ENCODE assay signal across 9 mouse cellular contexts in the genomic region with DNA sequence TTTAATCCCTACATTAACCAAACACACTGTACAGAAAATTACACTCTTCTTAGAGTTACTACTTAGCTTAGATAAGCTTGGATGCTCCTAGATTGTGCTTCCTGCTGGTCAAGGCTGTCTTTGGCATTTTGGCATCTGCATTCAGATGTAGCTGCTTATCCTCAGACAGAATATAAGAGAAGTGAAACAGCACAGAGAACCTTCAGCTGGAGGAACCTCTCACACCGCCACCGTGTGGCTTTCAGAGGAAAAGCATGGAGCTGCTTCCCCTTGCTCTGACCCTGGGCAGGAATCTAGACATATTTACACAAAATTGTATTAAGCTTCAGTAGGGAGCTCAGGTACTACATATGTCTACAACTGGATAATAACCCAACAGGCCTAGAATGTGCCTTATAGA. TPM values are rescaled to one million over a fixed set of nuclear protein-coding genes. Genes with fewer than 3 reads are reported as not detected.
A peak's percentile ranks its signal among the peaks of the same experiment; 100 is the strongest.
DNase-seq lines count a peak whose midpoint lies in the region; ATAC-seq and TF ChIP-seq lines count a peak whose summit lies in the region.
"Had no signal": no experiment of that assay in that cellular context is flagged by ENCODE, and none has a peak within 500 bp of the region (broad histone marks: within the 10 kb centered on the region; RNA-seq: fewer than 3 reads in every experiment).

No protein-coding gene starts in this region.

- no peak overlapping the region for H3K4me2 ChIP-seq in midbrain, embryonic 14.5 days (ENCODE audit: low read length)
- H3K4me2 ChIP-seq in midbrain, embryonic 11.5 days = no peak overlapping the region
- no peak overlapping the region for H3K4me2 ChIP-seq in hindbrain, embryonic 16.5 days (ENCODE audit: low read length)
- H3K4me2 ChIP-seq in lung, embryonic 14.5 days = no peak overlapping the region

- no peak overlapping the region for H3K9ac ChIP-seq in midbrain, embryonic 14.5 days (replicated peaks; ENCODE audit: low read length)
- H3K9ac ChIP-seq in midbrain, embryonic 11.5 days (ENCODE audit: low read length) = no peak overlapping the region
- H3K9ac ChIP-seq in hindbrain, embryonic 16.5 days (ENCODE audit: low read depth, low read length) = no peak overlapping the region
- H3K9ac ChIP-seq in lung, embryonic 14.5 days = no peak overlapping the region

- WGBS in midbrain, embryonic 14.5 days = 0% methylated on average over 2 of the region's 2 CpGs
- WGBS in midbrain, embryonic 11.5 days = 2% methylated on average over 2 of the region's 2 CpGs
- 0% methylated on average over 2 of the region's 2 CpGs for WGBS in hindbrain, embryonic 16.5 days
- 0% methylated on average over 2 of the region's 2 CpGs for WGBS in lung, embryonic 14.5 days

- H3K4me1 ChIP-seq in midbrain, embryonic 14.5 days (ENCODE audit: control insufficient read depth, insufficient read depth, low read length) = no peaks in the 10 kb centered on the region
- H3K4me1 ChIP-seq in midbrain, embryonic 11.5 days (ENCODE audit: control insufficient read depth, insufficient read depth, low read length) = no peaks in the 10 kb centered on the region
- H3K4me1 ChIP-seq in hindbrain, embryonic 16.5 days (ENCODE audit: control insufficient read depth, insufficient read depth, low read depth, low read length) = no peaks in the 10 kb centered on the region
- no peaks in the 10 kb centered on the region for H3K4me1 ChIP-seq in lung, embryonic 14.5 days (ENCODE audit: insufficient read depth)

- no peaks in the 10 kb centered on the region for H3K36me3 ChIP-seq in midbrain, embryonic 14.5 days (ENCODE audit: control insufficient read depth, insufficient read depth, low read length)
- H3K36me3 ChIP-seq in midbrain, embryonic 11.5 days (ENCODE audit: control insufficient read depth, insufficient read depth, low read length) = no peaks in the 10 kb centered on the region
- H3K36me3 ChIP-seq in hindbrain, embryonic 16.5 days (ENCODE audit: control insufficient read depth, insufficient read depth, low read length) = no peaks in the 10 kb centered on the region
- H3K36me3 ChIP-seq in lung, embryonic 14.5 days (ENCODE audit: insufficient read depth) = no peaks in the 10 kb centered on the region

- H3K27ac ChIP-seq in midbrain, embryonic 14.5 days (replicated peaks; ENCODE audit: low read depth, low read length) = no peak overlapping the region
- no peak overlapping the region for H3K27ac ChIP-seq in midbrain, embryonic 11.5 days (ENCODE audit: low read depth, low read length)
- H3K27ac ChIP-seq in hindbrain, embryonic 16.5 days (ENCODE audit: low read depth, low read length) = no peak overlapping the region
- no peak overlapping the region for H3K27ac ChIP-seq in lung, embryonic 14.5 days (ENCODE audit: low read depth)

- no peak overlapping the region for H3K4me3 ChIP-seq in midbrain, embryonic 14.5 days (replicated peaks; ENCODE audit: low read depth, low read length)
- H3K4me3 ChIP-seq in midbrain, embryonic 11.5 days (ENCODE audit: low read depth, low read length) = no peak overlapping the region
- H3K4me3 ChIP-seq in hindbrain, embryonic 16.5 days (ENCODE audit: low read length) = no peak overlapping the region
- no peak overlapping the region for H3K4me3 ChIP-seq in lung, embryonic 14.5 days (ENCODE audit: low read depth, low read length)

- peak; percentile 78 for TF ChIP-seq CTCF in lung, embryonic 14.5 days (IDR thresholded peaks at IDR 0.05; ENCODE audit: low read depth)

- peak; percentile 26; the same call in 1 of the 2 replicates for ATAC-seq in cerebellum, adult (ENCODE audit: insufficient number of reproducible peaks, low FRiP score, low TSS enrichment)
- ATAC-seq in midbrain, embryonic 14.5 days (ENCODE audit: low FRiP score, low TSS enrichment) = no peak
- ATAC-seq in midbrain, embryonic 11.5 days (ENCODE audit: low FRiP score) = no peak
- peak; percentile 61; the same call in 1 of the 2 replicates for ATAC-seq in hindbrain, embryonic 16.5 days
- ATAC-seq in lung, embryonic 14.5 days (ENCODE audit: insufficient read depth) = no peak

- no peaks in the 10 kb centered on the region for H3K27me3 ChIP-seq in midbrain, embryonic 14.5 days (ENCODE audit: control insufficient read depth, insufficient read depth, low read length)
- H3K27me3 ChIP-seq in midbrain, embryonic 11.5 days (ENCODE audit: control insufficient read depth, insufficient read depth, low read length) = no peaks in the 10 kb centered on the region
- H3K27me3 ChIP-seq in hindbrain, embryonic 16.5 days (replicated peaks; ENCODE audit: control insufficient read depth, insufficient read depth, low read length) = no peaks in the 10 kb centered on the region
- no peaks in the 10 kb centered on the region for H3K27me3 ChIP-seq in lung, embryonic 14.5 days (ENCODE audit: insufficient read depth, low read length)

- H3K9me3 ChIP-seq in midbrain, embryonic 14.5 days (ENCODE audit: control insufficient read depth, low read length) = no peaks in the 10 kb centered on the region
- no peaks in the 10 kb centered on the region for H3K9me3 ChIP-seq in midbrain, embryonic 11.5 days (ENCODE audit: control insufficient read depth, low read length)
- no peaks in the 10 kb centered on the region for H3K9me3 ChIP-seq in hindbrain, embryonic 16.5 days (ENCODE audit: control insufficient read depth, low read length)
- H3K9me3 ChIP-seq in lung, embryonic 14.5 days (ENCODE audit: low read depth, low read length) = no peaks in the 10 kb centered on the region

- DNase-seq in cerebellum, adult 11 months = no peak
- peak; percentile 80 for DNase-seq in midbrain, embryonic 14.5 days
- no peak for DNase-seq in midbrain, embryonic 11.5 days (ENCODE audit: low spot score, missing footprints)
- peak; percentile 40 to 45 for DNase-seq in cerebellum, adult 18-20 months
- DNase-seq in lung, embryonic 14.5 days = peak; percentile 73
- peak; percentile 50 for DNase-seq in right cerebral cortex, postnatal 4 days

RNA-seq across cellular contexts. Expression of gene Gm2431, which starts 2.6 kb away (rescaled TPM):
- not detected in 2 replicates for polyA plus RNA-seq in midbrain, embryonic 14.5 days (2014; fragmentation: Nextera tagmentation; extraction: Ambion mirVana)
- not detected in 2 replicates for polyA plus RNA-seq in midbrain, embryonic 11.5 days (2014; fragmentation: Nextera tagmentation; extraction: Ambion mirVana)
- not detected in 2 replicates for polyA plus RNA-seq in hindbrain, embryonic 16.5 days (2015; fragmentation: Nextera tagmentation; extraction: Ambion mirVana)
- not detected in 2 replicates for polyA plus RNA-seq in lung, embryonic 14.5 days (2014; fragmentation: Nextera tagmentation; extraction: Ambion mirVana)
- polyA plus RNA-seq: heart, embryonic 14.5 days had no signal

RNA-seq across cellular contexts. Expression of gene Gm40460, which starts 14.6 kb away (rescaled TPM):
- polyA plus RNA-seq in midbrain, embryonic 14.5 days (2014; fragmentation: Nextera tagmentation; extraction: Ambion mirVana) = not detected in 2 replicates
- not detected in 2 replicates for polyA plus RNA-seq in midbrain, embryonic 11.5 days (2014; fragmentation: Nextera tagmentation; extraction: Ambion mirVana)
- polyA plus RNA-seq in hindbrain, embryonic 16.5 days (2015; fragmentation: Nextera tagmentation; extraction: Ambion mirVana) = not detected in 2 replicates
- polyA plus RNA-seq in lung, embryonic 14.5 days (2014; fragmentation: Nextera tagmentation; extraction: Ambion mirVana) = not detected in 2 replicates
- polyA plus RNA-seq: heart, embryonic 14.5 days had no signal

RNA-seq across cellular contexts. Expression of gene Gm4559, which starts 18.6 kb away (rescaled TPM):
- polyA plus RNA-seq in midbrain, embryonic 14.5 days (2014; fragmentation: Nextera tagmentation; extraction: Ambion mirVana) = not detected in 2 replicates
- polyA plus RNA-seq in midbrain, embryonic 11.5 days (2014; fragmentation: Nextera tagmentation; extraction: Ambion mirVana) = not detected in 2 replicates
- not detected in 2 replicates for polyA plus RNA-seq in hindbrain, embryonic 16.5 days (2015; fragmentation: Nextera tagmentation; extraction: Ambion mirVana)
- not detected in 2 replicates for polyA plus RNA-seq in lung, embryonic 14.5 days (2014; fragmentation: Nextera tagmentation; extraction: Ambion mirVana)
- polyA plus RNA-seq: heart, embryonic 14.5 days had no signal

RNA-seq across cellular contexts. Expression of gene Krtap5-5, which starts 25.7 kb away (rescaled TPM):
- not detected in 2 replicates for polyA plus RNA-seq in midbrain, embryonic 14.5 days (2014; fragmentation: Nextera tagmentation; extraction: Ambion mirVana)
- not detected in 2 replicates for polyA plus RNA-seq in midbrain, embryonic 11.5 days (2014; fragmentation: Nextera tagmentation; extraction: Ambion mirVana)
- polyA plus RNA-seq in hindbrain, embryonic 16.5 days (2015; fragmentation: Nextera tagmentation; extraction: Ambion mirVana) = not detected in 2 replicates
- polyA plus RNA-seq in lung, embryonic 14.5 days (2014; fragmentation: Nextera tagmentation; extraction: Ambion mirVana) = not detected in 2 replicates
- polyA plus RNA-seq: heart, embryonic 14.5 days had no signal

RNA-seq across cellular contexts. Expression of gene Krtap5-1, which starts 41.4 kb away (rescaled TPM):
- polyA plus RNA-seq in midbrain, embryonic 14.5 days (2014; fragmentation: Nextera tagmentation; extraction: Ambion mirVana) = not detected in 2 replicates
- polyA plus RNA-seq in midbrain, embryonic 11.5 days (2014; fragmentation: Nextera tagmentation; extraction: Ambion mirVana) = not detected in 2 replicates
- not detected in 2 replicates for polyA plus RNA-seq in hindbrain, embryonic 16.5 days (2015; fragmentation: Nextera tagmentation; extraction: Ambion mirVana)
- polyA plus RNA-seq in lung, embryonic 14.5 days (2014; fragmentation: Nextera tagmentation; extraction: Ambion mirVana) = not detected in 2 replicates
- polyA plus RNA-seq: heart, embryonic 14.5 days had no signal

Comparison
In these comparisons a context has a peak if more than half of its experiments do, and no peak if none do; other contexts are left out.
1. DNase-seq: peak in midbrain, embryonic 14.5 days (single experiment), cerebellum, adult 18-20 months (2 of 2), lung, embryonic 14.5 days (single experiment) and right cerebral cortex, postnatal 4 days (single experiment); none in cerebellum, adult 11 months (single experiment) and midbrain, embryonic 11.5 days (single experiment).
2. ATAC-seq: peak in cerebellum, adult (single experiment) and hindbrain, embryonic 16.5 days (single experiment); none in midbrain, embryonic 14.5 days (single experiment), midbrain, embryonic 11.5 days (single experiment) and lung, embryonic 14.5 days (single experiment).